Mouse (Mus musculus): ENCODE measurements at regions not wholly inside any gene's neighbourhood (a gene's known extent, or its start where the extent isn't known, plus 50 kb on each side); places are given as distances from the start of the nearest gene placed in this dataset.

- no peak for TF ChIP-seq EP300 (optimal IDR thresholded peaks at IDR 0.05)
- no peak for TF ChIP-seq CTCF (IDR thresholded peaks at IDR 0.05; ENCODE audit: low read depth)
These were observed 273.2 kb downstream of the Sox4 start for GRCm38 (mm10) chr13:28680266-28680665.
